Mouse (Mus musculus) adrenal gland, adult 2 months (tissue): ENCODE measurements around the gene Rnf144b. TPM values are rescaled to one million over a fixed set of nuclear protein-coding genes. Genes with fewer than 3 reads are reported as not detected.

ENCODE experiments used
- DNase-seq: peaks from one replicate; pipeline ENCODE4 v3.0.0; 2021
- polyA plus RNA-seq: library from polyadenylated mRNA; depleted of rRNA; stranded (reverse); fragments of >200 nt; gene quantifications from 2 replicates; pipeline ENCODE4 v1.2.3, GENCODE M21; 2012
- total RNA-seq, 2 experiments: library from RNA; stranded (reverse); gene quantifications; 2 replicates each; pipeline ENCODE4 v1.2.3; 2021

The Rnf144b gene
- total and polyA plus RNA-seq, 3 experiments = 2.2 to 5.3 (median 2.8) TPM

DNA sequence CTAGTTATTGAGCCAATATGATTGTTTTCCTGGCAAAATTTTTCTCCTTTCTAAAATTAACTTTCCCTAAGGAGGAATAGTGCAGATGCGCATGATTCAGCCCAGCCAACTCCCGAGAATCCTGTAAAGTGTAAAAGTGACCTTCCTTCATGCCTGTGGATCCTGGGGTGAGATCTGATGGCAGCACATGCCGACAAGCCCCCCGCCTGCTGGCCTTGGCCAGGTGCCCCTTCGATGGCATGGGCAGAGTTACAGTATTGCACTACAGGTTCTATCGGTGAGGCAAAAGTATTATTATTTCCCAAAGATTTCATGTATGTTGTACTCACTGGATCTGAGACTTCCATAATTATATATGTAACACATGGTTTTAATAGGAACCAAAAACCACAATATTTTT, 2.5 kb downstream of the Rnf144b start:
- DNase-seq = no peak

- DNase-seq = no peak
Observed at GRCm38 (mm10) chr13:47125595-47125994, 3.1 kb downstream of the Rnf144b start.

DNA sequence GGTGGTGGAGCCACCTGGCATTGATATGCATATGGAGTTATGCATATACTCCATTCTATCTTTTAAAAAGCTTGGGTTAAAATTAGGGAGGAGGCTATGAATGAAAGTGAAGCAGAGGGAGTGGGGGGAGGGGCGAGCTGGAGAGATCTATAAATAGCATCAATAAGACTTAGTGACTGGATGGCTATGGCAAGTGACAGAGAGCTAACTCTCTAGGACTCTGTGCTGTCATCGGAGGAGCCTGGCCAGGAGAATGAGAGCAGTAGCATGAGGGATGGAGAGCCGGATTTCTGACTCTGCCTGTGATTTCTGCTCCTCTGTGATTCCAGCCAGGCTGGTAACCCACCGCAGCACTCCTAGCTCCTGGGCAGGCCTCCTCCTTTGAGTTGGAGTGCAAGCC, 6.6 kb downstream of the Rnf144b start:
- no peak for DNase-seq

GRCm38 (mm10) chr13:47133058-47133457, 10.6 kb downstream of the Rnf144b start:
- no peak for DNase-seq

DNA sequence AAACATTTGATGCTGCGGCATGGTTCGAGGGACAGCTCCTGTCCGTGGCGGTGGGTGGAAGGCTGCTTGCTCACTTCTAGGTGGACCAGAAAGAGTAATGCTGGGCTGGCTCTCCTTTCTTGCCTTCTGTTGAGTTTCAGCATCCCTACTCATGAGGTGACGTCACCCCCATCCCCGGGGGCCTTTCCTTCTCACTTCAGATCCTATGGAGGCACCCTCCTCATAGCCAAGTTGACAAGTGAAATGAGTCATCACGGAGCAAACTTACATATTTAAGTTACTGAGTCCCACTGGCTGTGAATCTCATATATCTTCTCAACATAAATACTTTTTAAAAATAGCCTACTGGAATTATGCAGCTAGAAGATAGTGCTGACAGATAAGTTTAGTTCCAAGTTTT, 12.4 kb downstream of the Rnf144b start:
- no peak for DNase-seq

- no peak for DNase-seq
Observed at GRCm38 (mm10) chr13:47135741-47136140, 13.3 kb downstream of the Rnf144b start.

DNA sequence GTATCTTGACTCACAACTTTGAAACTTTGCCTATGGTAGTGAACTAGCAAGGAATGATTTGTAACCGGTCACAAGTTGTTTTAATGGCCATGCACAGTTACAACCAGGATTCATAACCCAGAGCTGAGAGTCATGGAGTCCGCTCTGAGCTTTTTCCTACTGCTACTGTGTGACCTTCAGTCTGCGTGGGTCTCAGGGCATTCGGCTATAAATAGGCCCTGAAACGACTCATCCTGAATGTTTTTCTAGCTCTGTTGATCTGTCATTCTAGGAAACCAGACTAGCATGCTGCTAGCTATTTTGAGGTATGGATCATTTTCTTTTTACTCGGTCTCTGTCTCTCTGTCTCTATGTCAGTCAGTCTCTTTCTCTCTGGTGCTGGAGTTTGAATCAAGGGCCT, 20.3 kb downstream of the Rnf144b start:
- peak; percentile 10 for DNase-seq

- DNase-seq = no peak
Observed at GRCm38 (mm10) chr13:47145939-47146338, 23.5 kb downstream of the Rnf144b start.

- no peak for DNase-seq
Observed at GRCm38 (mm10) chr13:47146388-47146787, 23.9 kb downstream of the Rnf144b start.

DNA sequence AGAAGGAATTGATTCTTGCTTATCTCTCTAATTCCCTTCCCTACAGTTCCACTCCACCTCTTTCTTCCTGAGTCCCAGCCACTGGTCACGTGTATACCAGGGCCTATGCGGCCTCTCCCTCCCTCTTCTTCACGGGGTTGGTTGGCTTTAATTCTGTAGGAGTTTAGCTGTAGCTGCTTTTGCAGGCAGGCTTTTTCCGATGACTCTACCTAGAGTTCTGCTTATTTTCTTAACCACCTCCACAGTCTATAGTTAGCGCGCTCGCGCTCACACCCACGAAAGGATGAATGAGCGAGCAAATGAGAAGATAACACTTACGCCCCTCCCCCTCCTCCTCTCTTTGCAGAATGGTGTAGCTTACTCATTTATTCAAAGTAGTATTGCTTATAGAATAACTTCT, 26.1 kb downstream of the Rnf144b start:
- no peak for DNase-seq

DNA sequence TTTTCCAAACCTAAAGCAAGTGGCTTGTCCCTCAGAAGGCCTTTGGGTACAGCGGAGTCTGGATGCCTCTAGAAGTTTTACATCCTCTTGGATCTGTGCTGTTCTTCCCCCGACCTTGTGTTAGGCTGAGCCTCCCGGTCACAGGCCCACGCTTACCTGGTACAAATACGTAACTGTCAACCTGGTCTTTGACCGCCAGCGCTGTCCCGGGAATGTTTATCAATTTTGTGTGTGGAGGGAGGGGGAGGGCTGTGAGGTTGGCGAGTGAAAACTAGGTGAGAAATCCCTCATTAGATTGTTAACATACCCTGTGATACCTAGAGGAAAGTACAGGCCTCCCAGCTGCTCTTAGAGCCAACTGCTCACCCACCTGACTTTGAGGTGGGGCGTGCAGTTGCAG, 27.5 kb downstream of the Rnf144b start:
- DNase-seq = no peak

DNA sequence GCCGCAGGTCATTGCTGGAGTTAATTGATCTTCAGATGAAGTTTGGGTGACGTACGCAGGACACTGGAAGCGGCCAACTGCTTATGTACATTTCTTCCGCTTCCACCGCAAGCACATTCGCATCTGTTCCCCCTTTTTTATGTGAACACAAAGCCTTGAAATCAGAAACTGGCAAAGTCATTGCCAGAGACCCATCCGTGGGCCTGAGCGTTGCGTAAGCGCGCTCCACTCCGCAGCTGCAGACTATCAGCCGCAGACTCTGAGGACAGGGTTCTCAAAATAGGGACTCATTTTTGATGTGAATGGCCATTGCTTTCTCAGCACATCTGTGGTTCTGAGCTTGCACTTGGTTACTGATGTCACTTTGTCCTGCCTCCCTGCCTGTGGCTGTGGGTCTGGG, 28.6 kb downstream of the Rnf144b start:
- DNase-seq = no peak

DNA sequence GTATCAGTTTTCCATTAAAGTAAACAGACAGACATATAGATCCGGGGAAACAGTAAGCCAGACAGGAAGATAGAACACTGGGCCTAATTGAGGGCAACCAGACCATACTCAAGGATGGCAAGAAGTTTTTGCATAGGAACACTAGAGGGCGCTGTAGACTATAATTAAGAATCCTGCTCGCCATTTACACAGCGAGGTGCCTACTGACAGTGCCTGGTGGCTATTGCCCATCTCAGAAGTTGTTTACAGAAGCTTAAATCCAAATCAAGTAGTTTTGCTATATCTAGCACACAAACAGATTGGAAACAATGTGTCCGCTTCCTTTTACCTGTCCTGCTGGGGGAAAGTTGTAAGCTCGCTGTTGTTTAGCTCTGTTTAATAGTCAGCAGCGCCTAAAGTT, 29.9 kb downstream of the Rnf144b start:
- peak; percentile 25 for DNase-seq

DNA sequence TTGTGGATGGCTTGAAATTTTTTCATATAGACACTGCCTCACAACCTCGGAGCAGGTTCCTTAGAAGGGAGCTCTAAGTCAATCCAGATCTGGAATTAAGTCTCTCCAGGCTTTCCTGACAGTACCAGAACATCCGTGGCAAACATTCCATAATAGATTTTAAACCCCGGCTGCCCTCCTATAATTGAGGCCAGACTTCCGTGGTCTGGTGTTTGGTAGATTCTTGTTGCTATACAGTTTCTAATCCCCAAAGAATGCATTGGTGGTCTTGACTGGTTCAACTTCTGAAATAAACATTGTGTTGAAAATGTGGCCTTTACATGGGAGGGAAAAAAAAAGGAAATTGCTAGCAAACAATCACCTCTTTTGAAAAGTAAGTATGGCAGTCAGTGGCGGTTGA, 30.8 kb downstream of the Rnf144b start:
- no peak for DNase-seq

- no peak for DNase-seq
Observed at GRCm38 (mm10) chr13:47154866-47155265, 32.4 kb downstream of the Rnf144b start.

- DNase-seq = no peak
Observed at GRCm38 (mm10) chr13:47156841-47157240, 34.4 kb downstream of the Rnf144b start.

DNA sequence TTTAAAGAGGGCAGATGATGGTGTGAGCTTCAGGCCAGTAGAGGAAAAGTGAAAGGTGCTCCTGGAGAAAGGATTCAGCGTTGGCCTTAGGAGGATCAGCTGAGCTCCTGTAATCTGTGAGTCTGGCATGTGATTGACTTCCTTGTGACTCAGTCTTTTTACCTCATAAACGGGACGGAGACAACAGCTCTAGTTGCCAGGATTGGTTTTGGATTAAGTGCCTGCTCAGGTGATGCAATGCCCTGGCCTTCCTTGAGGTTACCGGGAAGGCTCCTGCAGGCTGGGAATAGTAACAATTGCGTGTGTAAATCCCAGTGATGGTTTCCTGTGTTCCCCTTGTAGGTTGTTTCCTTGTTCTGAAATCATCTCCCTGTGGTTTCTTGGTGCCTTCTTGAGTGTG, 39.5 kb downstream of the Rnf144b start:
- DNase-seq = no peak

DNA sequence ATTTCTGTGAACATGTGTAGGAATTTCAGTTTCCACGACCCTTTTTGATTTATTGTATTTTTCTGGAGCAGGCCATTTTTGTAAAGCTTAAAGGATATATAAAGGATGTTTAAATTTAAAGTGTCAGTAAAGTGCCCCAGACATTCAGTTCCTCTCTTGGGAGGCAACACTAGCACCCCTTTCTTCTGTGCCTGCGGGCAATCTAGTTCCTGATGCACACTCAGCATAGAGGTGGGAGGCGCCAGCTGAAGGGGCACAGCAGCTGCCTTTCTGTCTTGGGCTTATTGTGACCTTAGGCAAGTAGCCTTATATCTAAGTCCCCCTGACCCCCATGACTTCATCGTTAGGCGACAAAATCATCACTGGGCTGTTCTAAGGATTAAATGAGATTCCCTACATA, 42.3 kb downstream of the Rnf144b start:
- no peak for DNase-seq

- no peak for DNase-seq
Observed at GRCm38 (mm10) chr13:47165261-47165660, 42.8 kb downstream of the Rnf144b start.

DNA sequence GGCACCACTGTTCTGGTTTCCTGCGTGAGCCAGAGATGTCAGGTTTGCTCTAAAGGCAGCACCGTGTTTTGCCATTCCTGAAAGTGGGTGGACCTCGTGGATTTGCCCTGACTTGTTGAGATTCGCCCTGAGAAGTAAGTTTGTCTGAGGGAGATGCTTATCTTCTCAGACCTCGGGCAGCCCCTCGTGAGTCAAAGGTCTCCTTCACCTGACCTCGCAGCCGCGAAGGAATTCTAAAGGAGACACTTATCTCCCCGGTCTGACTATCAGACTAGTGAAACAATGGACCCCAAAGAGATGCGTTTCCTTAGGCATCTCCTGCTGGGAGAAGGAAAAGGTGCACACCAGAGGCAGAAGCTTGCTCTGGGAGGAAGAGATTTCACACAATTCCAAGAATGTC, 46.0 kb downstream of the Rnf144b start:
- DNase-seq = no peak

DNA sequence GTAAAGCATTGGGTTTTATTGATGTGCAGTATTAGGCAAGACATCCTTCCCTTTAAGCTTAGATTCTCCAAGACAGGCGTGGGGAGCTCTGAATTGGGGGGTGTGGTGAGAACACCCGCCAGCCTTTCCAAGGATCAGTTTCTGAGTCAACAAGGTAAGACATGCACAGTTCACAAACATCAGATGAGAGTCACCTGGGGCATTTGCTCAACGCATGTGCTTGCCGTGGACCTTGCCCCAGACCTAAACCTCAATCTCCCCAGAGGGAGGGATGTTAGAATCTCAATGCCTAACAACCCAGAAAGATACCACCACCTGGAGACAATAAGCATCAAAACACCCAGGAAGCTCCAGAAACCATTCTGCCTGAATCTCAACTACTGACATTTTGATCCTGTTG, 47.6 kb downstream of the Rnf144b start:
- no peak for DNase-seq

- peak; percentile 51 for DNase-seq
Observed at GRCm38 (mm10) chr13:47170811-47171555, 48.5 kb downstream of the Rnf144b start.

GRCm38 (mm10) chr13:47172891-47173290, 50.4 kb downstream of the Rnf144b start:
- DNase-seq = peak; percentile 15

DNA sequence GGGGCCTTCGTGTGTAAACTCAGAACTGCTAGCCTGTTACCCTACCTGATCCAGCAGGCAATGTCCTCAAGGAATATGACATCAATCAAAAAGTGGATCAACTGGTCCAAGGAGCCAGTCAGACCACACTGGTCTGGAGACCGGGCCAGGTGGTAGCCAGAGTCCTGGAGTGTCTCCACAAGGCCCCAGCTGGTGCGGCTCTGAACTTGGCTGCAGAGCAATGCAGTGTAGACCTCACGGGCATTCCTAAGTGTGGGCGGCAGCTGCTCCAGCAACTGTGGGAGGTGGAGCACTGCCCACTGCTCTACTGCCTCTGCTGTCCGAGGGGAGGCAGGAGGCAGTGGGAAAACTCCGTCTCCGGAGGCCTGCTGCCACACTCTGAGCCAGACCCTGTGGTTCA, 55.7 kb downstream of the Rnf144b start:
- no peak for DNase-seq

DNA sequence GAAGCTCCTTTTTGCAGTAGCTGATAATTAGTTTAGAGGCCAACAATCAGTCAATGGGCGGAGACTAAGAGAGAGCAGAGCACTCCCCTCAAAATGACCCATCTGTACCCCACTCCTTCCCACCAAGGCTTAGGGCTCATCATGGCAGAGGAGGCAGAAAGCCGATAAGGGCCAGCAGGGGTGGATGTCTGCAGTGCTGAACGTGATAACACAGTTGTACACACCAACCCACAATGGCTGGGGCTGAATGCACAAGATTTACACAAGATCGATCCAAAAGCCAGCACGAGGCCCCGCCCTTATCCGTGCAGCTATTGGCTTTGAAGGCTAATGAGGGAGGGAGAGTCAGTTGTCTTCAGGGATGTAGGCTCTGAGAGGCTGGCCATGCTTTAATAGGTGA, 58.3 kb downstream of the Rnf144b start:
- no peak for DNase-seq
